Mouse (Mus musculus): ENCODE results near the gene Maff. TPM values are rescaled to one million over a fixed set of nuclear protein-coding genes. Genes with fewer than 3 reads are reported as not detected.

The Maff gene
- polyA plus RNA-seq, 1 experiment: 15.6 TPM

DNA sequence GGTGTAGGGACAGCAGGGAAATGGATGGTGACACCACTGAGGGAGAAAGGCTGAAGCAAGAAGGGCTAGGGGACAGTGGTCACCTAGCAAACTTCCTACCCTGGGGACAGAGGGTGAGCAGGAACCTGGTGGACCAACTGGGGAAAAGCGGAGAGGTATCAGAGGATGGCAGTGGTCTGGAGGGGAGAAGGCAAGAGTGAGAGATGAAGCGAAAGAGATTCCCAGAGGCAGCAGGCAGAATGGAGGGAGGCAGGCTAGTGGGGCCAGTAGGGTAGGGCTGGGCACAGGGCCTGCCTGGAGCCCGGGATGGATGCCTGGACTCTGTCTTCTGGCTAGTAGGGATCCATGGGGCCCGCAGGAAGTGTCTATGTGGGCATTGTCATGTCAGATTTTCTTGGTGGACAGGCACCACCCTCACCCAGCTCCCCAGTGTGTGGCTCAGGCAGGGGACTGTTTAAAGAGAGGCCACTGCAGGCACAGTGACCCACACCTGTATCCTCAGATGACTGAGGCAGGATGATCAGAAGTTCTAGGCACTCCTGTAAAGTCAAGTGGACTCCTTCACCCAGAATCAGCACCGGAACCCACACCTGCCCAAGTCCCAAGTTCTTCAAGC, 7.4 kb downstream of the Maff start:
- no peak for TF ChIP-seq POLR2AphosphoS2 (IDR thresholded peaks at IDR 0.05; ENCODE audit: insufficient read length, low read depth)
- no peak for TF ChIP-seq REST (IDR thresholded peaks at IDR 0.05; ENCODE audit: insufficient read depth, insufficient read length)
- TF ChIP-seq MYOG (IDR thresholded peaks at IDR 0.05; ENCODE audit: control insufficient read depth in 1 of 3, insufficient read depth in 1 of 3, insufficient read length in 2 of 3, low read depth in 2 of 3): no peak
- TF ChIP-seq MYOD1 (IDR thresholded peaks at IDR 0.05; ENCODE audit: control insufficient read depth in 1 of 3, insufficient read length in 2 of 3, low read depth in 2 of 3): no peak
- no peak for TF ChIP-seq TCF3 (IDR thresholded peaks at IDR 0.05; ENCODE audit: insufficient read length, low read depth)
- TF ChIP-seq TCF12 (IDR thresholded peaks at IDR 0.05; ENCODE audit: insufficient read depth, poor library complexity, severe bottlenecking): no peak
- TF ChIP-seq SRF (IDR thresholded peaks at IDR 0.05; ENCODE audit: control insufficient read depth, insufficient read length, low read depth): no peak

DNA sequence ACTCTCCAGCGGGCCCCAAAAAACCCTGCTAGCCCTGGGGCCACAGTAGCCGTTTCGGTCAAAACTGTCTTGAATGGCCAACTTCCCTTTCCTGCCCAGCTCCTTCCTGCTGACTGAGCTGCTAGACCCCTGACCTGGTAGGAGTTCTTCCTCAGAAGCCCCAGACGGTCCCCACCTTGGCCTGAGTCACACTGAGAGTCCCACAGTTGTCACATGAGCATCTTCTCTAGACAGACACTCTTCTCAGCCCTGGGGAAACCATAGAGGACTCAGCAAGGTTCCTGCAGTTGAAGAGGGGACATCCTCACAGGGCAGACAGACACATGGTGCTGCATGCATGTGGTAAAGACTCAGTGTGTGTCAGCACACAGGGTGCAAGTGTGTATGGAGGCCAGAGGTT, 8.2 kb downstream of the Maff start:
- H3K27me3 ChIP-seq (ENCODE audit: control insufficient read depth, insufficient read depth, insufficient read length): no peaks in the 10 kb centered on the region
- no peaks in the 10 kb centered on the region for H3K79me2 ChIP-seq (ENCODE audit: control insufficient read depth, insufficient read depth)
- no peak overlapping the region for H3ac ChIP-seq (ENCODE audit: control insufficient read depth, insufficient read length)
- no peak for TF ChIP-seq CEBPB (IDR thresholded peaks at IDR 0.05; ENCODE audit: insufficient read depth, poor library complexity, severe bottlenecking)
- TF ChIP-seq POLR2AphosphoS2 (IDR thresholded peaks at IDR 0.05; ENCODE audit: insufficient read length, low read depth): peak; percentile 87
- TF ChIP-seq POLR2A (IDR thresholded peaks at IDR 0.05; ENCODE audit: insufficient read length, low read depth): peak; percentile 22
- no peak overlapping the region for H3K4me3 ChIP-seq
- H3K36me3 ChIP-seq (ENCODE audit: control insufficient read depth, insufficient read depth): peaks cover 27% of the 10 kb centered on the region
- no peak overlapping the region for H3K4me2 ChIP-seq (ENCODE audit: low read depth)

More for the DNA sequence above, 7.4 kb downstream of the Maff start:
- H3K27me3 ChIP-seq (ENCODE audit: control insufficient read depth, insufficient read depth, insufficient read length): no peaks in the 10 kb centered on the region
- H3K79me2 ChIP-seq (ENCODE audit: control insufficient read depth, insufficient read depth): no peaks in the 10 kb centered on the region
- H3K4me2 ChIP-seq (ENCODE audit: low read depth): no peak overlapping the region
- H3K36me3 ChIP-seq (ENCODE audit: control insufficient read depth, insufficient read depth): peaks cover 19% of the 10 kb centered on the region
- no peak overlapping the region for H3ac ChIP-seq (ENCODE audit: control insufficient read depth, insufficient read length)
- no peak overlapping the region for H3K4me3 ChIP-seq

DNA sequence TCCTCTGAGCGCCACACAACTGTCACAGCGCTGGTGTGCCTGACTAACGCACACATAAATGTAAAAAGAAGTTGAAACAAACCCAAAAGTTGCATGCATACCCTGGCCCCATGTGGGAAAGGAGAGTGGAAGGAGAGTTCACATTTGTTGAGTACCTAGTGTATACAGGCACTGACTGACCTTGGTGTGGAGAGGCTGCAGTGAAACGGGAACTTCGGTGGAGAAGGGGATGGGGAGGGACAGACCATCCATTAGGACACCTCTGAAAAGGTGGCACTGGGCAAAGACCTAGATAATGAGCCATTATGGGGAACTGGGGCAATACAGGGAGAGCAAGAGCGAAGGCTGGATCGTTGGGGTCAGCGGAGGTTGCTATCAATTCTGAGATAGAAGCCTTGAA, 10.1 kb downstream of the Maff start:
- no peak overlapping the region for H3ac ChIP-seq (ENCODE audit: control insufficient read depth, insufficient read length)
- no peak overlapping the region for H3K4me3 ChIP-seq
- no peak for TF ChIP-seq SRF (IDR thresholded peaks at IDR 0.05; ENCODE audit: control insufficient read depth, insufficient read length, low read depth)
- no peak for TF ChIP-seq TCF3 (IDR thresholded peaks at IDR 0.05; ENCODE audit: insufficient read length, low read depth)
- no peak for TF ChIP-seq POLR2AphosphoS2 (IDR thresholded peaks at IDR 0.05; ENCODE audit: insufficient read length, low read depth)
- no peak for TF ChIP-seq E2F4 (IDR thresholded peaks at IDR 0.05; ENCODE audit: insufficient read depth)
- no peak for TF ChIP-seq POLR2A (IDR thresholded peaks at IDR 0.05; ENCODE audit: insufficient read length, low read depth)
- TF ChIP-seq REST (IDR thresholded peaks at IDR 0.05; ENCODE audit: insufficient read depth, insufficient read length): no peak
- no peak for TF ChIP-seq MYOG (IDR thresholded peaks at IDR 0.05; ENCODE audit: control insufficient read depth in 1 of 3, insufficient read depth in 1 of 3, insufficient read length in 2 of 3, low read depth in 2 of 3)
- no peak for TF ChIP-seq CEBPB (IDR thresholded peaks at IDR 0.05; ENCODE audit: insufficient read depth, poor library complexity, severe bottlenecking)
- no peak for TF ChIP-seq USF1 (IDR thresholded peaks at IDR 0.05; ENCODE audit: low read depth)
- TF ChIP-seq MYOD1 (IDR thresholded peaks at IDR 0.05; ENCODE audit: control insufficient read depth in 1 of 3, insufficient read length in 2 of 3, low read depth in 2 of 3): no peak
- no peak for TF ChIP-seq MAX (IDR thresholded peaks at IDR 0.05; ENCODE audit: low read depth)
- no peak for TF ChIP-seq TCF12 (IDR thresholded peaks at IDR 0.05; ENCODE audit: insufficient read depth, poor library complexity, severe bottlenecking)
- no peaks in the 10 kb centered on the region for H3K79me2 ChIP-seq (ENCODE audit: control insufficient read depth, insufficient read depth)
- H3K4me2 ChIP-seq (ENCODE audit: low read depth): no peak overlapping the region
- peaks cover 41% of the 10 kb centered on the region for H3K36me3 ChIP-seq (ENCODE audit: control insufficient read depth, insufficient read depth)
- H3K27me3 ChIP-seq (ENCODE audit: control insufficient read depth, insufficient read depth, insufficient read length): no peaks in the 10 kb centered on the region

DNA sequence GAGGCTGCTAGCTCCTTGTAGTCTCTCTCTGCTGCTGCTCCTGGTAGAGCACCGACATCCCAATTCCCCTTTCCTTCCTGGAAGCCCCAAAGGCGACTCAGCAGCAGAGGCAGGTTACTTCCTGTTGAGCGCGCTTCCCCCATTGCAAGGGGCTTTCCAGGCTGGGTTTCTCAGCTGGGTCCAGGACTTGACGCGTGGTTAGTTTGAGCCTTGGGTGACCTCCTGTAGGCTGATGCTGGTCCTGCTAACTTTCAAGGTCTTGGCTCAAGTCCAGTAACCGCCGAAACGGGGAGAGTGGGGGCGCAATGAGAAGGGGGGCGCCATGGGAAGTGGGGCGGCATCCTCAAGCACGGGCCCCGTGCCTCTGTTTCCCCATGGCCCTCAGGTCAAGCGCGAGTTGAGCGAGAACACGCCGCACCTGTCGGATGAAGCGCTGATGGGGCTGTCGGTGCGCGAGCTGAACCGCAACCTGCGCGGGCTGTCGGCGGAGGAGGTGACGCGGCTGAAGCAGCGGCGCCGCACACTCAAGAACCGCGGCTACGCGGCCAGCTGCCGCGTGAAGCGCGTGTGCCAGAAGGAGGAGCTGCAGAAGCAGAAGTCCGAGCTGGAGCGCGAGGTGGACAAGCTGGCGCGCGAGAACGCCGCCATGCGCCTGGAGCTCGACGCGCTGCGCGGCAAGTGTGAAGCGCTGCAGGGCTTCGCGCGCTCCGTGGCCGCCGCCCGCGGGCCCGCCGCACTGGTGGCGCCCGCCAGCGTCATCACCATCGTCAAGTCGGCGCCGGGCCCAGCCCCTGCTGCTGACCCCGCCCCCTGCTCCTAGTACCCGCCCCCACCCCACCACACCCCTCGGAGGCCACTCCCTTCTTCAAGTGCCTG, 10.9 kb downstream of the Maff start:
- Histone ChIP-seq H3K4me2 (ENCODE audit: low read depth) (no peak overlapping the region), H3K4me3 (no peak overlapping the region), H3K36me3 (ENCODE audit: control insufficient read depth, insufficient read depth) (peaks cover 41% of the 10 kb centered on the region), H3K79me2 (ENCODE audit: control insufficient read depth, insufficient read depth) (no peaks in the 10 kb centered on the region), H3K27me3 (ENCODE audit: control insufficient read depth, insufficient read depth, insufficient read length) (no peaks in the 10 kb centered on the region), H3ac (ENCODE audit: control insufficient read depth, insufficient read length) (no peak overlapping the region)
- TF ChIP-seq POLR2AphosphoS2 (IDR thresholded peaks at IDR 0.05; ENCODE audit: insufficient read length, low read depth): peak; percentile 59
- TF ChIP-seq MAX (IDR thresholded peaks at IDR 0.05; ENCODE audit: low read depth): no peak

DNA sequence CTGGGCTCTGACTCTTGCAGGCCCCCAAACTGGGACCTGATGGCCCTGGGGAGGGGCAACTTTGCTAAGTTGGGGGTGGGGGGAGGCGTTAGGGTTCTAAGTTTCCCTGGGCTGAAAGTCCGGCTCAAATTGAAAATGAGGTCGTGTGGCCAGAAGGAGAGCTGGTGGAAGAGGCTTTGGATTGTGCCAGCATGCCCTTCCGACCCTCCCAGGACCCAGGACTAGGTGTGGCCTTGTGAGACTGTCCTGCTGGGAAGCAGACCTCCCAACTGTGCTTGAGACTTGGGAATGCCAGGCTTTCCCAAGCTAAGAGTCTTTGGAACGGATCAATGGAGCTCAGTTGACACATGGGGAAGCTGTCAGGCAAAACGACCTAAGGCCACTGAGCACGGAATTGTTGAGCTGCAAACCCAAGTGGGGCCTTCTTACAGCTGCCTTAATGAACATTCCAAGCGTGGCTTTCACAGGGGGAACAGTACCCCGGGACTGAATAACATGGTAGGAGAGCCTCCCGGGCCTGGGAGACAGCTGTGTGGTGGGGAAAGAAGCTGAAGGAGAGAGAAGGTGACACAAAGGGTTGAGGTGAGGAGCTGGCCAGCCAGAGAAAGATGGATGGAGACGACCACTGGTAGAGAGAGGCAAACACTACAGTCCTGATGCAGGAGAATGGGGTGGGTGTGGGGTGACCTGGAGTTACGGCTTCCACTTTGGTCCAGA, 11.7 kb downstream of the Maff start:
- Histone ChIP-seq H3ac (ENCODE audit: control insufficient read depth, insufficient read length) (no peak overlapping the region), H3K4me2 (ENCODE audit: low read depth) (no peak overlapping the region), H3K79me2 (ENCODE audit: control insufficient read depth, insufficient read depth) (no peaks in the 10 kb centered on the region), H3K27me3 (ENCODE audit: control insufficient read depth, insufficient read depth, insufficient read length) (no peaks in the 10 kb centered on the region), H3K4me3 (no peak overlapping the region), H3K36me3 (ENCODE audit: control insufficient read depth, insufficient read depth) (peaks cover 44% of the 10 kb centered on the region)
- TF ChIP-seq POLR2A (IDR thresholded peaks at IDR 0.05; ENCODE audit: insufficient read length, low read depth): no peak
- peak; percentile 67 for TF ChIP-seq POLR2AphosphoS2 (IDR thresholded peaks at IDR 0.05; ENCODE audit: insufficient read length, low read depth)
